Mouse (Mus musculus) urinary bladder, postnatal 10 days (tissue): ENCODE measurements around the gene Ank3.

ENCODE experiments used
- DNase-seq: peaks from one replicate; pipeline ENCODE4 v3.0.0; 2022; ENCODE audit warnings: low spot score

Ank3 gene

GRCm38 (mm10) chr10:69928358-69928757, 529.8 kb downstream of the Ank3 start:
- DNase-seq, result no peak

- DNase-seq, result no peak
These were observed 531.9 kb downstream of the Ank3 start for GRCm38 (mm10) chr10:69930503-69930902.

DNA sequence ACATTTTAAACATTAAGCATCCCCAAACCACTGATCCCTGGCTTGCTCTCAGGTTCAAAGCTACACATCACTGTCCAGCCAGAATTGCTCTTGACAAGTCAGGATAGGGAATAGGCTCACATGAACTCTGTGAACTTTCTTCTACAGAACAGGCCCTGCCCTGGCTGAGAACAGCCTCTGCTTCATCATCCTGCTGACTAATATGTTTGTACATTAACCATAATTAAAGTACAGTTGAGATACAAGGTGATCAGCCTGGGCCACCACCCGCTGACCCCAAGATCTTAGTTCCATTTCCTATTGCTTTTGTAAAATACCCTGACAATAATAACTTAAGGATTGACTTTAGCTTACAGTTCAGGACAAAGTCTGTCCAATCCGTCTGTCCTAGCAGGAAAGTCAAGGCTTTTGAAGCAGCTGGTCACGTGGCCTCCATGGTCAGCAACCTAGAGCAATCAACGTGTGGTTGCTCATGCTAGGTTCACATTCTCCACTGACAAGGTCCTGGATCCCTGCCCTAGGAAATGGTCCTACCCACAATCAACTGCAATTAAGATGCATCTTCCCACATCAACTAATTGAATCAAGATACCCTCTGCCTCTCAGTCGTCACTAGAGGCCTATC, 538.0 kb downstream of the Ank3 start:
- DNase-seq, result no peak

GRCm38 (mm10) chr10:69937291-69937921, 538.8 kb downstream of the Ank3 start:
- DNase-seq, result no peak

GRCm38 (mm10) chr10:69939144-69939543, 540.6 kb downstream of the Ank3 start:
- no peak for DNase-seq

GRCm38 (mm10) chr10:69939966-69940365, 541.4 kb downstream of the Ank3 start:
- DNase-seq, result no peak

GRCm38 (mm10) chr10:69941001-69941400, 542.4 kb downstream of the Ank3 start:
- DNase-seq, result no peak

GRCm38 (mm10) chr10:69944845-69945244, 546.3 kb downstream of the Ank3 start:
- no peak for DNase-seq

DNA sequence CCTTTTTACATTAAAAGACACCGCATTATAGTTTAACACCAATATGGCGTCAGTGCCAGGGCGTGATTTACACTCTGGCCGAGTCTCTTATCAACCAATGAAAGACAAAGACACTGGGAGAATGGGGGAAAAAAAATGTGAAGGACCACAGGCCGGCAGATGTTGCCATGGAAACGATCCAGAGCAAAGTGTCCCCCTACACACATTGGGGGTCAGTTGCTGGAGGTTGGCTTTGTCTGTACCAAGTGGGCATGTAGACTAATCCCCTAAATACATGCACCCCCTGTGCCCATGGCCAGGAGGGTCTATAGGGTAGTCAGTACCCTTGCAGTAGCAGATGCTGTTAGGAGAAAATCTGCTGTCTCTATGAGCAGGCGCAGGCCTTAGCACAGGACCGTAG, 547.3 kb downstream of the Ank3 start:
- no peak for DNase-seq

- DNase-seq, result no peak
These were observed 547.7 kb downstream of the Ank3 start for GRCm38 (mm10) chr10:69946271-69946670.

- no peak for DNase-seq
These were observed 548.5 kb downstream of the Ank3 start for GRCm38 (mm10) chr10:69947093-69947492.

- no peak for DNase-seq
These were observed 551.8 kb downstream of the Ank3 start for GRCm38 (mm10) chr10:69950236-69950918.

DNA sequence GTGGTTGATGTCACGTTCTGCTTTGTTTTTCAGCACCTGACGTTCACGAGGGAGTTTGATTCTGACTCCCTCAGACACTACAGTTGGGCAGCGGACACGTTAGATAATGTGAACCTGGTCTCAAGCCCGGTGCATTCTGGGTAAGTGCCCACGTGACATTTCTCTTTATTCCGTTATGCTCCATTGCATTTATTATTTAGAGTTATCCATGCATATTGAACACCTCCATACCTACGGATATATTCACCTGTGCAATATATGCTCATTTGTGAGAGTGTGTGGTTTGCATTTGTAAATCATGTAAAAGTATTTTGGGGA, 552.3 kb downstream of the Ank3 start:
- DNase-seq, result no peak

- DNase-seq, result no peak
These were observed 552.9 kb downstream of the Ank3 start for GRCm38 (mm10) chr10:69951426-69951825.

DNA sequence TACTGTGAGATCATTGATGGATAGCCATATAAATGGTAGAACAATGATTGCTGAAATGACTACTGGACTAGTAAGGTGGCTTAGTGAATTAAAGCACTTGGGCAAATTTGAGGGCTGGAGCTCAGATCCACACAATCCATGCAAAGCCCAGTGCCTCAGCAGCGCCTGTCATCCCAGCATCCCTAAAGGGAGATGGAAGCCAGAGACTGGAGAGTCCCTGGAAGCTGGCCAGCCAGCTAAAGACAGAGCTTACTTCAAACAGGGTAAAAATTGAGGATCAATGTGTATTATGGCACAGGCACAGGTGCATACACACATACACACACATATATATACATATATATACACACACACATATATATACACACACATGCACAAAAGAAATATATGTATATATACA, 553.7 kb downstream of the Ank3 start:
- DNase-seq, result no peak

DNA sequence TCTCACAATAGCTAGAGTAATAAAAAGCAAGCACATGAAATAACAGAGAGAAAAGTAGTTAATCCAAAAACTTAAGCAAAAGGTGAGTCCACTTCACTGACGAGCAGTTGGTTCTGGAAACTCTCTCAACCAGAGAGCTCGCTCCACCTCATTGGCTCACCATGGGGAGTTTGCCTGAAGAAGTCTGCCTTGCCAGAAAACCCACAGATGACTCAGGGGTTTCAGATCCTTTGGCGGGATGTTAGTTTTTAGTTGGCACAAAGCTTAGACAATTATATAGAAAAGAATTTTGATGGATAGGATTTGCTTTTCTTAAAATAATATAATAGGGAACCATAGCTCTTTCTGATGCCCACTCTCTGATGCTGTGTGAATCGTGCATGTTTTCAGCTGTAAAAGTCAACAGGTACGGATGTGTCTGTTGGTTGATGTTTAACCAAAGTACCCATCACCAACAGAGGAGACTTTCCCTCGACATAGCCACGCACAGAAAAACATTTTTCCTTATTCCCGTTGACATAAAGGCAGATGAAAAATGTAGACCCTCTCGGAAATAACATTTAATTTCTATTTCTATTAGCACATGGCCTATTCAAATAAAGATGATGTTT, 556.2 kb downstream of the Ank3 start:
- no peak for DNase-seq

DNA sequence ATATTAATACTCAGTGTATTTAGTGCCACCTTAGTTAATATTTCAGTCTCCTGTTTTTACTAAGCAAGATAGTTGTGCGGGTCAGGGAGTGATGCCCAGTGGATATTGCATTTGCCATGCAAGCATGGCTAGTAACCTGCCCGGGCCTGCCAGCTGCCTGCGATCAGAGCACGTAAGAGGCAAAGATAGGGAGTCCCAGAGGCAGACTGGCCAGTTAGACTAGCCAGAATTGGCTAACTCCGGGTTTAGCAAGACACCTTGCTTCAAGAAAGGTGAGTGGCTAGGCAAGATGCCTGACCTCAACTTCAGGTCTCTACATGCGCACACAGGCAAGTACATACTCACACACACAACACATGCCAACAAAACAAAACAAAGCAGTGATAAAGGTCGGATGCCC, 563.7 kb downstream of the Ank3 start:
- DNase-seq, result no peak

GRCm38 (mm10) chr10:69962976-69963375, 564.4 kb downstream of the Ank3 start:
- DNase-seq, result no peak

DNA sequence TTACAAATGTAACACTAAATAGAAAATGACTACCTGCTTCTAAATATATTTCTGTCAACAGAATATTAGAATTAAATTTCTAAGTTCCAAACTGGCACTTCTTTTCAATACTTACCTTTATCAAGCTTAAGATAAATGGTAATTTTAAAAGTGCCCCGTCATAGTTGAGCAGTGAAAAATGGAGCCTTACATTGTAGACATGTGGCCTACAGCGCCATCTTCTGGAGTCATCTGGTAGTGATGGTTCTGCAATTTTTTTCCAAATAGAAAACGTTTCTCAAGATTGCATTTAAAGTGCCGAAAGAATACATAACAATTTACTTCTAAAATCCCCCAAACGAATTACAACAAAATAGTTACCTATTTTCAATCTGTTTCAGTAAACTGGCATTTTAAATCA, 566.0 kb downstream of the Ank3 start:
- DNase-seq, result no peak

GRCm38 (mm10) chr10:69965085-69965484, 566.5 kb downstream of the Ank3 start:
- no peak for DNase-seq

DNA sequence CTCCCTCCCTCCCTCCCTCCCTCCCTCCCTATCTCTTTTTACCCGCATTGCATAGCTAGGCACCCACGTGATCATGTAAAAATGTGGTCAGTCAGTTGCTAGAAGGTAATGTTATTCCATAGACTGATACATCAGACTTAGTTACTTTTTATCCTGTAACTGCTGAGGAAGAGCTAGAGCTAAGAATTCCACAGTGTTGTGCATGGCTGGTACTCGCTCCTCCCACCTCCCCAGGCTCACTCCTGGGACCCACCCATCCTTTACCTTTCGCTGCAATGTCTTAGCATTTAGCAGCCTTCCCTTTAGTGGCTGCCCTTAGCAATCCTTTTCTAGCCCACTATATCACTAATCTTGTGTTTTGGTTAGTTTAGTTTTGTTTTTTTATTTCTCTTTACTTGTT, 569.4 kb downstream of the Ank3 start:
- no peak for DNase-seq

DNA sequence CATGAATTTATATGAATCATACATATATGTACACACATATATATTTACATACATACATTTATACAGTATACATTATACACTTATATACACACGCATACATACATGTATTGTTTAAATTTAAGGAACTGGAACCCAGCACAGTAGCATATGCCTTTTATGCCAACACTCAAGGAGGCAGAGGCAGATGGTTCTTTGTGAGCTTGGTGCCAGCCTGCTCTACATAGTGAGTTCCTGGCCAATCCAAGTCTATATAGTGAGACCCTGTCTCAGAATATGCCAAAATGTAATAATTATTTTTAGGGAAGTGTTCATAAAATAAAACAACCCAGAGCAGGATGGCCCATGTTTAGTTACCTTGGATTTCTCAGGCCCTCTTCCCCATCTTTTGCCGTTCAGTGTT, 581.1 kb downstream of the Ank3 start:
- no peak for DNase-seq

DNA sequence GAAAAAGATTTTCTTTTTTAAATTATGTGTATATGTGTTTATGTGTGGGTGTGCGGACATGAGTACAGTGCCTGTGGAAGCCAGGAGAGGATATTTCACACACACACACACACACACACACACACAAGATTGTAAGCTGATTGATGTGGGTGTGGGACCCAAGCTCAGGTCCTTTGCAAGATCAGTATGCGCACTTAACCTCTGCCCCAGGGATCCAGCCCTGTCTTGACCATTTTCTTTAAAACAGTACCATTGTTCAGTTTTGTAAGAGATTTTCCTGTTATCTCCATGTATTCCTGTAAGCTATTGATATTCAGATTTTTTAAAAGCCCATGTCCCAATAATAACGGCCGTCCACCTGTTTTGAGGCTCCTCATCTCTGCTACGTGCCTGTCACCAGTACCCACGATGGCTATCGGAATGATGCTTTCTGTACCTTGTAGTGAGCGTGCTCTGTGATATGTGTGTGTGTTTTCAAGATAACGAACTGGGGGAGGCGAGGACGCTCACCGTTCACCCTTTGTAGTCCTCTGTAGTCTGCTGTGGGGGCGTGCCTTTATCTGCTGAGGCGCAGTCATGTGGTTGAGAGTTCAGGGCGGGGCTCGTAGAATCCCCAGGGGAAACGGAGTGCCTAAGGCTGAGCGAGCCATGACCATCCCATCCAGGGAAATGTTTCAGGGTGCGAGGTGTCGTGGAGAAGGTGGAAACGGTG, 583.0 kb downstream of the Ank3 start:
- no peak for DNase-seq
